Mouse (Mus musculus) brown adipose tissue, adult 24 weeks (tissue): Measurements from ENCODE around the gene Flywch2. TPM values are rescaled to one million over a fixed set of nuclear protein-coding genes. Genes with fewer than 3 reads are reported as not detected.
A peak's percentile ranks its signal among the peaks of the same experiment; 100 is the strongest.
"Not testable (repeated sequence)": the region's sequence is repeated elsewhere in the genome, so short reads cannot be mapped to it uniquely, and the experiment has no call there.

Experiments
- H3K27ac ChIP-seq: fragments of 200-500 bp; replicated peaks from 2 replicates; pipeline ENCODE4 v1.5.1; 2012; ENCODE audit warnings: low read depth, mild to moderate bottlenecking, low read length
- H3K4me1 ChIP-seq: fragments of 200-500 bp; 2 replicates; pipeline ENCODE4 v1.6.1; 2012; ENCODE audit warnings: low read length, mixed read lengths; ENCODE audit not compliant: control insufficient read depth, insufficient read depth, insufficient read length
- H3K4me3 ChIP-seq: fragments of 200-500 bp; 2 replicates; pipeline ENCODE4 v1.5.1; 2012; ENCODE audit warnings: low read depth, mild to moderate bottlenecking, low read length, moderate library complexity; ENCODE audit not compliant: insufficient read depth
- polyA plus RNA-seq: library from polyadenylated mRNA; stranded (reverse); fragments of >200 nt; gene quantifications from 2 replicates; pipeline ENCODE4 v1.2.4, GENCODE M21; 2012; ENCODE audit not compliant: missing spikeins, insufficient read depth, insufficient read length

The Flywch2 gene
- polyA plus RNA-seq, 1 experiment, result 8.2 TPM

DNA sequence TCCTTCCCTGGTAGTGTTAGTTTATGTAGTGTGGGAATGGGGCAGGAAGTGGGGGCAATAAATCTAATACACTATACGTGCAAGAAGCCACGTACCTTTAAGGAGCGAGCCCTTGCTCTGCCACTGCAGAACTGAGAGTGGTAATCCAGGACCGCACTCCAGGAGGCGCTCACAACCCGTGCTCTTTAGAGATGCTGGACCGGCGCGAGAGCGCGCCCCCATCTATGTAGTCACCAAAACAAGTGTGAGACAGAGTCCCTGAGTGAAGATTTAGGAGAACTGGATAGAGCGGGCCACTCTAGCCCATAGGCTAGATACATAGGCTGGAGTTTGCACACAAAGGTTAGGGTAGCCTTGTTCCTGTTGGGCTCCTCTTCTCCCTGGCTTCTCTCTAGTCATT is 11.8 kb downstream of the Flywch2 start:
- Histone ChIP-seq H3K27ac (no peak overlapping the region), H3K4me3 (no peak overlapping the region), H3K4me1 (no peaks in the 10 kb centered on the region)

GRCm38 (mm10) chr17:23773676-23774075 is 12.2 kb downstream of the Flywch2 start:
- H3K4me1 ChIP-seq, result no peaks in the 10 kb centered on the region
- no peak overlapping the region for H3K4me3 ChIP-seq
- no peak overlapping the region for H3K27ac ChIP-seq

DNA sequence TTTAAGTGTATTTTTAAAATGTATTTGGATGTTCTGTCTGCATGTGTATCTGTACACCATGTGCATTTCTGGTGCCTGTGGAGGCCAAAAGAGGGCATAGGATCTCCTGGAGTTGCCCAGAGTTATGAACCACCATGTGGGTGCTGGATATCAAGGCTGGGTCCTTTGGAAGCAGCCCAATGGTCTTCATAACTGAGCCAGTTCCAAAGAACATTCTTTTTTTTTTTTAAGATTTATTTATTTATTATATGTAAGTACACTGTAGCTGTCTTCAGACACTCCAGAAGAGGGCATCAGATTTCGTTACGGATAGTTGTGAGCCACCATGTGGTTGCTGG is 13.7 kb downstream of the Flywch2 start:
- not testable (repeated sequence) for H3K4me3 ChIP-seq, H3K27ac ChIP-seq, H3K4me1 ChIP-seq

DNA sequence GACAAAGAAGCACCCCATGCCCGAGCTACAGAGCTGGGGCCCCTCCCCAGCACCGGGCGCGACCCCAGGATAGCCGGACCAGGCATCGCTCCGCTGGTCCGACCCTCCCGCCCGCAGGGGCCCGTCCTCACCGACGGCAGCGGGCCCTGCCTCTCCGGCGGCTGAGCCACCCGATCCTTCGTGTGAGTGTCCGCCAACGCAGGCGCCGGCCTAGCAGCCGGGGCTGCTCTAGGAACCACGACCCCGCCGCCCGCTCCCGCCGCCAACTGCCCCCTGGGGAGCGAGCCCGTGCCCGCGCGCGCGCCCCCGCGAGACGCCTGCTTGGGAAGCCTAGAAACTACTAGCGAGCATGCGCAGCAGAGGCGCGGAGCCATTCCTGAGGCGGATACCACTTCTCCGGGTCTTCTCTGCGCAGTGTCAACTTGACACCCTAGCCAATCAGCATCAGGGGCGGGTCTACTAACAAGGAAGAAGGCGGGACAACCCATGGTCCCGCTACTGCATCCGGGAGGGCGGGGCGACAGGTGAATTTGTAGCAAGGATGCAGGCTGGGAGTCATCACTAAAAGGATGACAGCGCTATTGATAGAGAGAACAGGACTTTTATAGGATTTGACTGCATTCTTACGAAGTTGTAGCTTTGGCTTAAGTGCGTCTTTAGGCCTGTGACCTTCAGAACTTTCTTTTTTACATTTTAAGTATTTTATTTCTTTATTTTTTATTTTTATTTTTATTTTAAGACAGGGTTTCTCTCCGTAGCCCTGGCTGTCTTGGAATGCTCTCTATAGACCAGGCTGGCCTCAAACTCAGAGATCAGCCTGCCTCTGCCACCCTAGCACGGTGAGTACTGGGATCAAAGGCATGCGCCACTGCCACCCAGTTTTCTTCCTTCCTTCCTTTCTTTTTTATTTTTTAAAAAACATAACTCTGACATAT is 14.3 kb downstream of the Flywch2 start, which contains the start of gene Flywch1:
Gene Flywch1, minus strand, starts transcription at position 319 of the 935 bp plus-strand sequence.
- H3K4me1 ChIP-seq, result no peaks in the 10 kb centered on the region
- peak within 1 kb of the TSS; percentile 44 for H3K27ac ChIP-seq
- peak within 1 kb of the TSS; percentile 89 for H3K4me3 ChIP-seq

DNA sequence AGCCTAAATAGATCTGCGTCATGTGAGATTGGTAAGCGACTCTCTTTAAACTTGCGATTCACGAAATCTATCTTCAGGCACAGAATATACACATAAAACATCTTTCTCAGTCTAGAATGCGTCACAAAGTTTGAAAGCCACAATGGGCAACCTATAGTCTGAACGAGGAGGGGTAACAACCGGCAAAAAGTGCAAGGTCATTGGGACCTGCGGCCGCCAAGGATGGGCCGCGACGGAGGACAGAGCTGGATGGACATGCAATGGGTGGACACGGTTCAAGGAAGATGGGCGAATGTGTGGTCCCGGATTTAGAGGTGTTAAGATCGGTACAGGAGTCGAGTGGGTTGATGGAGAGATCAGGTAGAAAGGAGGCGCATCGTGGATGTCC is 15.0 kb downstream of the Flywch2 start:
- peak overlapping the region; percentile 89 for H3K4me3 ChIP-seq
- peak overlapping the region; percentile 44 for H3K27ac ChIP-seq
- no peaks in the 10 kb centered on the region for H3K4me1 ChIP-seq

- Histone ChIP-seq H3K4me1 (no peaks in the 10 kb centered on the region), H3K4me3 (peak overlapping the region; percentile 89), H3K27ac (no peak overlapping the region)
Measured at GRCm38 (mm10) chr17:23770493-23770892, 15.4 kb downstream of the Flywch2 start.

- Histone ChIP-seq H3K4me3 (no peak overlapping the region), H3K4me1 (no peaks in the 10 kb centered on the region), H3K27ac (no peak overlapping the region)
Measured at GRCm38 (mm10) chr17:23762976-23763375, 22.9 kb downstream of the Flywch2 start.

- Histone ChIP-seq H3K4me3 (no peak overlapping the region), H3K27ac (no peak overlapping the region), H3K4me1 (no peaks in the 10 kb centered on the region)
Measured at GRCm38 (mm10) chr17:23761155-23761554, 24.7 kb downstream of the Flywch2 start.

DNA sequence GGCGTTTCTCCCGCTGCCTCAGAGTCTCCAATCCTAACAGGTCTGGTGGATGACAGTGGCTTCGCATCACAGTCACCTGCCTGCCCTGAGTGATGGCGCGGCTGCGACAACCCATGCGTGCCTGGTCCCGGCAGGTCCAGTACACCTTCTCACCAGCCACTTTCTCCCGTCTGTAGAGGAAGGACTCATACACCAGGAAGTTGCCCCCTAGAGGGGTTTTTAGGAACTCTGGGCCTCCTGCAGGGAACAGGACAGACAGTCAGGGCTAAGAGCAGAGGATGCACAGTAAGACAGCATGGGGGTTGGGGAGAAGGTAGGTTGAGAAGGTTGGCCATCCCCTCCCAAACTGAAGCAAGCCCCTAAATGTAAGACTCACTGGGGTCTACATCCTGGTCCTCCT is 25.6 kb downstream of the Flywch2 start:
- H3K4me3 ChIP-seq, result no peak overlapping the region
- no peaks in the 10 kb centered on the region for H3K4me1 ChIP-seq
- H3K27ac ChIP-seq, result no peak overlapping the region

DNA sequence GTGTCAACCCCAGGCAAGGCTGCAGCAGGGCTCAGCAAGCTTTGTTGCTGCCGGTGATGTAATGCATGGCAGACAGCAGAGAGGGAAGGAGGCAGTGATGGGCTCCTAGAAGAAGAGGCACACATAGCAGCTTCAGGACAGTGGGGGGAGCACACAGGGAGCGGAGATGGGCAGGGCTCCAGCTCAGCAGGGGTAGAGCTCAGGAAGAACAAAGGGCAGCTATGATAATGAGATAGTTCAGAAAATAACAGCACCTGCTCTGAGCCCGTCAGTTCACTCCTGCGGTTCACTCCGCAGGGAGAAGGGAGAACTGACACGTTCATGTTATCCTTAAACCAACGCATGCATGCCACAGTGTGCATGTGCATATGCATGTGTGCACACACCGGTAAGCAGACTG is 27.1 kb downstream of the Flywch2 start:
- H3K4me3 ChIP-seq, result no peak overlapping the region
- no peak overlapping the region for H3K27ac ChIP-seq
- H3K4me1 ChIP-seq, result no peaks in the 10 kb centered on the region

DNA sequence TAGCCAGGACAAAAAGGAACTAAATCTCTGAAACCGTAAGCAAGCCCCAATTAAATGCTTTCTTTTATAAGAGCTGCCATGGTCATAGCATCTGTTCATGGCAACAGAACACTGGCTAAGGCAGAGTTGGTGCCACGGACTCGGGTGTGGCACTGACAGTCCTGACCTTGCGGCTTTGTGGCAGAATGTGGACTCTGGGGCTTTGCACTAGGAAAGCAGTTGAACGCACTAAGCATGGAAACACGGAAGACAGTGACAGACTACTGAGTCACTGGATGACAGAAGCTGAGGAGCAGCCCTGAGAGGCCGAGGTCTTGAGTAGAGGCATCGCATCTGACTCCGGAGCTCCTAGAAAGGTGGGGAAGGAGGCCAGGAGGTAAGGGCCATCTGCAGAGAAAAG is 28.3 kb downstream of the Flywch2 start:
- H3K4me3 ChIP-seq, result no peak overlapping the region
- no peak overlapping the region for H3K27ac ChIP-seq
- no peaks in the 10 kb centered on the region for H3K4me1 ChIP-seq

- peak overlapping the region; percentile 94 for H3K27ac ChIP-seq
- H3K4me1 ChIP-seq, result no peaks in the 10 kb centered on the region
- peak overlapping the region; percentile 45 for H3K4me3 ChIP-seq
Measured at GRCm38 (mm10) chr17:23755689-23756088, 30.2 kb downstream of the Flywch2 start.

GRCm38 (mm10) chr17:23749400-23750191 is 36.3 kb downstream of the Flywch2 start:
- no peaks in the 10 kb centered on the region for H3K4me1 ChIP-seq
- peak overlapping the region; percentile 63 for H3K4me3 ChIP-seq
- peak overlapping the region; percentile 87 for H3K27ac ChIP-seq

GRCm38 (mm10) chr17:23748631-23749391 is 37.1 kb downstream of the Flywch2 start:
- Histone ChIP-seq H3K4me1 (no peaks in the 10 kb centered on the region), H3K27ac (peak overlapping the region; percentile 87), H3K4me3 (peak overlapping the region; percentile 63)

GRCm38 (mm10) chr17:23748026-23748425 is 37.9 kb downstream of the Flywch2 start:
- Histone ChIP-seq H3K4me3 (no peak overlapping the region), H3K27ac (no peak overlapping the region), H3K4me1 (no peaks in the 10 kb centered on the region)
